Mouse (Mus musculus) lung, postnatal 25 days (tissue): ENCODE data around the gene Gsta4.
A peak's percentile ranks its signal among the peaks of the same experiment; 100 is the strongest.
"Not testable (repeated sequence)": the region's sequence is repeated elsewhere in the genome, so short reads cannot be mapped to it uniquely, and the experiment has no call there.

Source experiments
- DNase-seq: peaks from one replicate; pipeline ENCODE4 v3.0.0; 2022; ENCODE audit warnings: low spot score

The Gsta4 gene

DNA sequence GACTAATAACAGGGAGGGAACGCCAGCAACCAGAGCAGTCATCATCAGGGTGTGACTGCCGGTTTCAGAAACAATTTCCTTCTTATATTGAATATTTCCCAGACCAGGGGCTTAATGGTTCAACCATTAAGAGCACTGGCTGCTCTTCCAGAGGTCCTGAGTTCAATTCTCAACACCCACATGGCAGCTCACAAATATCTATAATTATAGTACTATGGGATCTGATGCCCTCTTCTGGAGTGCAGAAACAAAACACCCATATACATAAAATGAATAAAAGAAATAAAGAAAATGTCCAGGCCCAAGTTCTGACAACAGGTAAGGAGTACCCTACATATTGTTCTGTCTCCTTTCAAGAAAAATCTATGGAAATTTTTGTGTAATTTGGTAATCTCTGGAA is 3.5 kb upstream of the Gsta4 start:
- DNase-seq: no peak

DNA sequence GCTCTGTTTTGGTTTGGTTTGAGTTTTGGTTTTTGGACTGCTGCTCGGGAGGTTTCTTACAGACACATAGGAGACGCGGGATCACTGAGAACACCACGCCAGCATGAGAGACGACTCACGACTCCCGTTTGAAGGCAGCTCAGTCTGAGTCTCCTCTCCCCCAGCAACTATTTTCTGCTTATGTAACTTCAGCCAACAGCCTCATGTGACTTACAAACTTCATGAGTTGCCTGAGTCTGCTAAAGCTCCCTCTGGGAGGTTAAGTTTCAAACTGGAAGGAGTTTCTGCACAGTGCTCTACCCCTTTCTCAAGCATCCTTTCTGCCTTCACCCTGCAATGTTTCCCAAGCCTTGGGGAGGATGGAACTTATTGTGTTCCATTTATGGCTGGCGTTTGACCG is 3.1 kb downstream of the Gsta4 start:
- no peak for DNase-seq

DNA sequence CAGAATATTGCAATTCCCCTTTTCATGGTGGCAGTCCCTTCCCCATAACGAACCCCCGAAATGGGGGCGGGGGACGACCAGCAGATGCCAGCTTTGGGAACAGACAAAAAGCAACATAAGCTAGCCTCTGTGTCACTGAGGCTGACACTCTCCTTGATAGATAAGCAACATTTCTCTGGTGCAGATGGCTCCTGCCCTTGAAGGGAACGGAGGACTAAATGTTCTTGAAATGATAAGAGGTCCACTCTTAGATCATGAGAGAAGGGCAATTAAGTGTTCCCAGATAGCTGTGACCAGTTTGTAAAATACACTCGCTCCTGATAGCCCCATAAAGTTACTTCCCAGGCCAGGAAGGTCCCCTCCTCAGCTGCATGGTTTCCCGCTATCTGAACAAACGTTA is 6.3 kb downstream of the Gsta4 start:
- DNase-seq: no peak

DNA sequence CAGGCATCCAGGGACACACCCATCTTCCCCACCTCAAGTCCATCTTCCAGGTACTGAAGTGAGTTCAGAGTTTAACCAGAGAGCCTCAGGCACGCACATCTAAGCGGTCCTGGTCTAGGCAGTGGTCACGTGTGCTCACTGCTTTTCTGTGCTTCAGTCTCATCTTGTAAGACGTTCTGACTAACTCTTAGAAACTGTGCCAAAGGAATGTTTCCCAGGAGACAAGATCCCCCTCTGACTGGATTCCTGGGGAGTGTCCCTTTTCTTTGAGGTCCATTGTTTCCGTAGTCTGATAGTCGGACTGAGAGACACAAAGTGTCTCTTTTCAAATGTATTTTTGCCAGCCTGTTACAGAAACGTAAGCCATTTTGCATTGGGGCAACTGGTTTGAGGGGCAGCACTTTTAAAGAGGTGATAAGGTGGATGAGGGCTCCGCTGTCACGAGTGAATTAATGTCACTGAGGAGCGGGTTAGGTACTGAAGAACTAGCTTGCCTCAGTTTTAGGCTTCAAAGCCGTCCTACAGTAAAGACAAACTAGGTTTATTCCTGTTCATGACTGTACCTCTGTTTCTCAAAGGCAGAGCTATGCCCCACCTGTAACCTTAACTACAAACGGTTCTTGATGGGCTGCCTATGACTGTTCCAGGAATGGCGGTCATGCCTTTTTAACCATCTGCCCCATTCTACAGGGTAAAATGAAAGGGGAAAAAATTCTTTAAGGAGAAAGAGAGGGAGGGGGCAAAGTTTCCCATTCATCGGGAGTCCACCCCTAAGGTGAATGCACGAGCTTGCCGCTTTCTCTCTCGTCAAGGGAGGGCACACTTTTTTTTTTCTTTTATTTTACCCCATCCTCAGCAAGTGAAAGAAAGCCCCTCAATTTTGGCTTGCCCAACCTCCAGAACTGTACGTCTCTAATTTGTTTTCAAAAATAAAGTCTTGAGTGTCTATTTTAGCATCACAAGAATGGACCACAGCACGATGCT is 8.4 kb downstream of the Gsta4 start:
- DNase-seq: no peak

DNA sequence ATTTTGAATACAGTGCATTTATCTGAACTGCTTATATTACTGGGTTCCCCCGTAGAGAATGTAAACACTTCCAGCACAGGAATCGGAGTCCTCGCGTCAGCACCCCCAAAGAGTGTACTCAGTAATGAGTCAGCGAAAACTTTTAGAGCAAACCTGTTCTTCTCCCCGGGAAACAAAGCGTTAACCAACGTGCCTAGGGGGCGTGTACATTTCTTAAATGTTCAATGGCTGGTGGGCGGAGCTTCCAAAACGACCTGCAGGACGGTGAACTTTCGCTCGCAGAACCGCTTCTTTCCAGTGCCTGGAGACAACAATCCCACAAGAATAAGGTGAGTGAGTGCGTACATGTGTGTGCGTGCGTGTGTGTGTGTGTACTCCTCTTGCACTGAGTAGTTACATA is 9.2 kb downstream of the Gsta4 start:
- DNase-seq: peak; percentile 76

DNA sequence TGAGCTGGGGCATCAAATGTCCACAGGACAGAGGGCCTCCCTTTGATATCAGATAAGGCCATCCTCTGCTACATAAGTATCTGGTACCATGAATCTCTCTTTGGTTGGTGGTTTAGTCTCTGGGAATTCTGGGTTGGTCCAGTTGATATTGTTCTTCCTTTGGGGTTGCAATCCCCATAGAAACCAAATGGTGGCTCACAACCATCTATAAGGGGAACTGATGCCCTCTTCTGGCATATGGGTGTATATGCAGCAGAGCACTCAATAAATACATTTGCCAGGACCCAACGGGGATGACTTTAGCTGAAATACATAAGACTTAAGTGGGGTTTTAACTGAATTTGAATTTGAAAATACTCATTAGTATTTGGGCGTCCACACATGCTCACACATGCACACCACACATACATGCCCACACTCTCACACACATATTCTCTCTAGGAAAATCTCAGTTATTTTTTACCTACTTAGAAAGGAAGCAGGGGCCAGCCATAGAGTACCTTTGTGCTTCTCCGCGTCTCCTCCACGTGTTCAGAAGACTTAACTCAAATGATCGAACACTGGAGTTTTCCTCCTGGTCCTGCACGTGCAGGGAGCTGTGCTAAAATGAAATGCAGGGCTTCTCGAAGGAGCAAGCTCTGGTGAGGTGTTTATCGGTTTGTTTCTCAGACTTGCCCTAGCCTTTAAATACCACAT is 11.5 kb downstream of the Gsta4 start:
- peak; percentile 75 for DNase-seq

DNA sequence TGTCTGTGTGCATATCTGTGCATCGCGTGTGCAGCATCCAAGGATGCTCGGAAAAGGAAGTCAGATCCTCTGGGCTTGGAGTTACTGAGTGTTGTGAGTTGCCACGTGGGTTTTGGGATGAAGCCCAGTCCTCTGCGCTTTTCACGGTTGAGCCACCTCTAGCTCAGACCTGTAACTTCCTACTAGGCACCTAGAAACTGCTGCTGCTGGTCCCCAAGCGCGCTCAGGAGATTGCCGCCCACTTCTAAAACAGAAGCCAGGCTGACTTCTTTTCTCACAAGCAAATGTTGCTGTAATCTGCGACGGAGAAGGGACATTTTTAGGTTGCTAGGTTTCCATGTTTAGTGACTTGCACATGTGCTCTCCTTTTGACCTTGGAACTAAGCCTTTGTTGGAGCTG is 12.5 kb downstream of the Gsta4 start:
- no peak for DNase-seq

DNA sequence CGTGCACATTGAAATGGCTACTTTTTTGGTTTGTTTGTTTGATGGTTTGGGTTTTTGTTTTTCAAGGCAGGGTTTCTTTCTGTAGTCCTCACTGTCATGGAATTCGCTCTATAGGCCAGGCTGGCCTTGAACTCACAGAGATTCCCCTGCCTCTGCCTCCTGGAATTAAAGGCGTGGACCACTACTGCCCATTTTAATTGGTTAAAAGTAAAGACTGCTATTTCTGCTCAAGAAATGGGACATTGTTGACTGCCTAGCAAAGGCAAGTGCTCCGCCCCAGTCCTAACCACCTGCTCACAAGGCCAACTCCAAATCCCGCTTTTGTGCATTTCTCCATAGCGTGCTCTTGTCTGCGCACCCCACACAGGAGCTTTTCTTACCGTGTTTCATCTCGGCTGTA is 15.2 kb downstream of the Gsta4 start:
- no peak for DNase-seq

DNA sequence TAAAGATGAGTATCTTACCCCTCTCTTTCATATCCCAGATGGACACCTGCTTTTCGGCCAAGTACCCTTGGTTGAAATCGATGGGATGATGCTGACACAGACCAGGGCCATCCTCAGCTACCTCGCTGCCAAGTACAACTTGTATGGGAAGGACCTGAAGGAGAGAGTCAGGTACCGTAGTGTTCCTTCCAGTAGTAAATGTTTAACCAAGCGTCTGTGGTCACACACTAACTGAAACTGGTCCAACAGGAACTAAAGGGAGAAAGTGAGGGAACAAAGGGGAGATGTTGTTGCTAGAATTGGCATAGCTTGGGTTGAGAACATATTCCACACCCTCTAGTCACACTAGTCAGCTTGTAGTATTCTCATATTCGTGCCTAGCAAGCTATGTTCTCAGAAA is 21.6 kb downstream of the Gsta4 start:
- DNase-seq: peak; percentile 66

DNA sequence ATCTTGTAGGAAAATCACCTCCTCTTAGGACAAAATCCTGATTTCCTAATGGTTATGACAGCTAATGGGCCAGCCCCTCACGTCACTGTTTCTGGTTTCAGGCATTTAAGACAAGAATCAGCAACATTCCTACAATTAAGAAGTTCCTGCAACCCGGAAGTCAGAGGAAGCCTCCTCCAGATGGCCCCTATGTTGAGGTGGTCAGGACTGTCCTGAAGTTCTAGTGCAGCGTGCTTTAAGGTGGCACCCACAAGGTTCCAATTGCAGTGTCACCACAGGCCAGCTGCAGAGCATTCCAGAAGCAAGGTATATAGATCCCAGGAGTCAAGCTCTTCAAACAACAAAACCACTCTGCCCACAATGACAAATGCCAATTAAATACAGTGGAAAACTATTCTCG is 26.4 kb downstream of the Gsta4 start:
- no peak for DNase-seq

DNA sequence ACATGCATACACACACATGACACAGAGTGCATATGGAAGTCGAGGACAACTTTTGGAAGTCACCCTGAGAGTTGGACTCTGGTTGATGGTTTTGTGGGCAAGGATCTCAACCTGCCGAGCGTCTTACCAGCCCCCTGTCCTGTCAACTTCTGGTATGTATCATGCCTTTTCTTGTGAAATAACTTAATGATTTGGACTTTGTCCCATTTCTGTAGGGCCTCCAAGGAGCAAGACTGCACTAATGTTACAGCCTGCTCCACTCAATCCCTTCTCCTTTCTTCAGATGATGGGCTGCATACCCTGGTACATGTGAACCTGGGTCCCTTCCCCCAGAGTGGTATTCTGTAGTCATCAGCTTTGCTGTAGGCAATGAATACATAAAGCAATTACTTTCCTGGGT is 27.5 kb downstream of the Gsta4 start:
- DNase-seq: no peak

DNA sequence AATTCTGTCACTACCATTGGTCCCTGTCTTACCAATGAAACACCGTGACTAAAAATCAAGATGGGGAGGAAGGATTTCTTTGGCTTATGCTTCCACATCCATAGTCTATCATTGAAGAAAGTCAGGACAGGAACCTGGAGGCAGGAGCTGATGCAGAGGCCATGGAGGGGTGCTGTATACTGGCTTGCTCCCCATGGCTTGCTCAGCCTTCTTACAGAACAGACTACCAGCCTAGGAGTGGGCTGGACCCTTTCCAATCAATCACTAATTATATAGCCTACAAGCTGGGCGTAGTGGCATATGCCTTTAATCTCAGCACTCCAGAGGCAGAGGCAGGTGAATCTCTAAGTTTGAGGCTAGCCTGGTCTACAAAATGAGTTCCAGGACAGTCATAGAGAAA is 28.2 kb downstream of the Gsta4 start:
- DNase-seq: no peak

DNA sequence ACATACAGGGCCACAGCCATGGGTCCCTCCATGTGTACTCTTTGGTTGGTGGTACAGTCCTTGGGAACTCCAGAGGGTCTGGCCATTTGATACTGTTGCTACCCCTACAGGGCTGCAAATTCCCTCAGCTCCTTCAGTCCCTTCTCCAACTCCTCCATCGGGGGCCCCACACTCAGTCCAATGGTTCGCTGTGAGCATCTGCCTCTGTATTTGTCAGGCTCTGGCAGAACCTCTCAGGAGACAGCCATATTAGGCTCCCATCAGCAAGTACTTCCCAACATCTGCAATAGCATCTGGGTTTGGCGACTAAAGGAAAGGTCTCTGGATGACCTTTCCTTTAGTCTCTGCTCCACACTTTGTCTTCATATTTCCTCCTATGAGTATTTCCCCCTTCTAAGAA is 28.9 kb downstream of the Gsta4 start:
- no peak for DNase-seq

DNA sequence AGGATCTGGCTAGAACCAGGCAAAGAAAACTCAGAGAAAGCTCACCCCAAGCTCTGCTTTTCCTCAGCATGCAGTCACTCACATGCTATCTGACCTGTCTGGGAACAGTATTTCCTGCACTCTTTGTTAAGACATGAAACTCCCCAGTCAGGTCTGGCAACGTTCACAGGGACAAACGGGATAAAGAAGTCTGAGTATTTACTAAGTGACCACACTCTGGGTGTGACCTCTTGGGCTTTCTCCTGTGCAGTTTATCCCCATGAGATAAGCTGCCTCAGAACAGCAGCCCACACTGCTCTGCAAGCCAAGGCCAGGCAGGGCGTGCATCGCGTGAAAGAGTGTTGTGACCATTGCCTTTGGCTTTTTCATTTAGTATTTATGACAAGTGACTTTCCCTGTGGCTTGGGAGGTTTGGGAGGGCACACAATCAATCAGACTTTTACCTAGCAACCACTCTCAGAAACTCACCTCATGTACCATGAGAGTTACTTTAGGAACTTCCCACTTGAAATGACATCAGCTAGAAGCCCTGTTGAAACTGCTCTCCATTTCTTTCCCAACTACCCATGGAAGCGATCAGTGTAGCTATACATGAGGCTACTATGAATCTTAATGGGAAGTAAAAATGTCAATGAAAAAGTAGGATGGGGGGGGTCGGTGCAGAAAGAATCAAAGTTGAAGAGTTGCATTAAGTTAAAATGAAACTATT is 29.9 kb downstream of the Gsta4 start:
- DNase-seq: peak; percentile 87

DNA sequence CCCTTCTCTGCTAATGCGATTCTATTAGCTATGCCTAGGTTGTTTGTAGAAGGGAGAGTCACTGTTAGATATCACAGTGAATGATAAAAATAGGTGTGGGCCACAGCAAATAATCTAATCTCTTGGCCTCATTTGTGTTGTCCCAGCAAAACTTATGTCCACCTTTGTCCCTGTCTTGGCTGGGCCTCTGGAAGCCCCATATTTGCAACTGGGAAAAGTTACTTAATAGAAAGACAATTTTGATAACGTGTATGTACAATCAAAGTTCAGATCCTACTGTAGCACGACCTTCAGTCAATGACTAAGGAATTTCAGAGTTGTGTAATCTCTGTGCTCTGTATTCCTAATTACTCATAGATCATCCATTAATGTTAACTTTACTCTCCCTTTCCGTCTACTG is 34.5 kb downstream of the Gsta4 start:
- DNase-seq: no peak

DNA sequence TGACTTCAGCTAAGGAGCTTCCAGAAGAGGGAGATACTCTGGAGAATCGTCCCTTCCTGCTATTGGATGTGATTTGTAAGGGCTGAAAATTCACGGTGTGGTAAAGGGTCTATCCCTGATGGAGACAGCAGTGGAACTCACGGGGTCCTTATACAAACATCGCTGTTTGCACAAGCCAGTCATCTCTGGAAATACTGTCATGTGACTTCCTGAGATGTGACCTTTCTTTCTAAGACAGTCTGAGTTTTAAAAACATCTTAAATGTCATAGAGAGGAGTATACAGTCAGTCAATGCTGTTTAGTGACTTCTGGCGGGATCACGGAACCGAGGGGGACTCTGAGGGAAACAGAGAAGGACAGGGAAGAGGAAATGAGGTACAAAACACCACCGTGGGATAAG is 40.0 kb downstream of the Gsta4 start:
- no peak for DNase-seq

DNA sequence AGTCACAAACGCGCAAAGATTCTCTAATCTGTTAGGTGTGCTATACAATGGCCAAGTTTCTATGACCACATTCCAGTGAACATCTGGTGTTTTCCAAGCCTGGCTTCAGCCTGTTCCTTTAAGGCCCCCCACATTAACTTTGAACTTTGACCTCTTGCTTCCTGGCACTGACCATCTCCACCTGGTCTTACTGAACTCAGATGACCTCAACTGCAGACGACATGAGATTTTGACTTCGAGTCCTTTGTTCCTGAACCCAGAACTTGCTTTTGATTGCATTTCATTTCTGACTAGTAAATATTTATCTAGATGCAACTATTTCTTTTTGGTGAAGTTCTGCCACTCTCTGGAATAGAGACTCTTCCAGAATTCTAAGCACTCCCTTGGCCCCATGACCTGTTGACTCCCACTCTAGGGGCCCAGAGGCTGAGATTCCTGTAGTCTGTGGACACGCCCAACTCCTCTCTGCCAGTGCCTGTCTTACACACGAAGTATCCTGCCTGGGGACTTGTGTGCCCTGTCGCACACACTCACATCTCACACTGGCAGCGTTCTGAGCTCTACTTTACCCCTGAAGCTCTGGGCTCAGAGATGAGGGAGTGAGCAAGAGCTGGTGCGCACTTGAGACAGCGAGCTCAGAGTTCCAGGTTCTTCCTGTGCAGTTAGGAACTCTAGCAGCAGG is 40.8 kb downstream of the Gsta4 start:
- DNase-seq: no peak

DNA sequence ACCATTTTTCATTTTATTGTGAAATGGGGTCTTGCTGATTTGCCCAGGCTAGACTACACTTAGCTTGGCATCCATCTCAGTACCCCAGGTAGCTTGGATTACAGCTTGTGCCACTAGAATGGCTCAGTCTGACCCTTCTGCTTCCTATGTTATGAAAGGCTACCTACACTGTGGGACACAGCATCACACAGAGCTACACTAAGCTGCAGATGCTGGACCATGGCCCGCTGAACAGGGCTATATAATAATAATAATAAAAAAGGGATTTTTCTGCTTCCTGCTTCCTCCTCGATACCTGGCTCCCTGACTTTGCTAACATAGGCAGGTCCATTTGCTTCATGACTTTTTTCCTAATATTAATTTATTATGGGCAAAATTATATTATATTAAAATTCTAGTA is 41.8 kb downstream of the Gsta4 start:
- DNase-seq: no peak

DNA sequence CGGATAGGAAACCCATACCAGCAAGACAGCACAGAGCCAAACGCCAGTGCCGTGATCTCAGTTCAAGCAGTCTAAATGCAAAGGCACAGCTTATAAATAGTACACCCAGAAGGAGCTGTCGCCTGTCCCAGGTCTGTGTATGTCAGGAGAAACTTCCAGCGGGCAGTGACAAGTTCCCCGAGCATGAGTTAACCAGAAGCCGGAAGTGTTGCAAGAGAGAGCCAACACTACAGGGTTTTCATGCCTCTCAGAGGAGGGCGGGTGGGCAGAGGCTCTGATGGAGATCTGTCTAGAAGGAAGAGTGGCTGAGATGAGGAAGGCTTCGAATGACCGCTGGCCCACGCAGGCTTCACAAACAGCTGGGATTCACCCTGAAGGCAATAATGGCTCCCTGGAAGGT is 42.7 kb downstream of the Gsta4 start:
- no peak for DNase-seq

DNA sequence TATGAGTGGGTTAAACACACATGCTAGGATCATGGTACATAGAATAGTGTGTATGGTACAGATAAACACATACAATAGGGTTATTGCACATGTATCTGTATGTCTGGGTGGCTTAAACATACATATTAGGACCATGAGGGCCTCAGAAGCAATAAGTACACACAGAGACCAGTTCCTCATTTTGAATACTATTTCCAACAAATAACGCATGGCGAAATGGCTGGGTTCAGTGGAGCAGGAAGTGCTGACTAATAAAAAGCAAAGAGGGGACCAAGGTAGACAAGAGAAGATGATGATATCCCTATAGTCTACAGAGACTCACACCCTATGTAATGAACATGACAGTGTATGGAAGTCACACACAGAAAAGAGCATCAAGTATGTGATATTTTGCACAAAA is 45.5 kb downstream of the Gsta4 start:
- no peak for DNase-seq

DNA sequence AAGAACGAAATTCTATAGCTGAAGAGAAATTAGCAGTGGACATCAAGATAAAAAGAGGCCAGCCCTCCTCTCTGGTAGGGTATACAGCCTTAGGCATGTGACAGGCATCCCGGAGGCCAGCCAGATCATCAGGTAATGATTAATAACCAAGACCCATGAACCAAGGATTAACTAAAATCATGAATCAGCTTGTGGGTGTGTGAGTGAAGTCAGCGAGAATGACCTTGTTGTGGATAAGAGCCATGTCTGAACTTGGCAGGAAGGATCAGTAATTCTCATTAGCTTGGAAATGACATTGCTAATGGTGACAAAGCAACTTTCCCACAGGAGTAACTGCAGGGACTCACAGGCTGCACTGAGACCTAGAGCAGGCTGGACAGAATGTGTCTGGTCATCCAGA is 47.1 kb downstream of the Gsta4 start:
- not testable (repeated sequence) for DNase-seq

DNA sequence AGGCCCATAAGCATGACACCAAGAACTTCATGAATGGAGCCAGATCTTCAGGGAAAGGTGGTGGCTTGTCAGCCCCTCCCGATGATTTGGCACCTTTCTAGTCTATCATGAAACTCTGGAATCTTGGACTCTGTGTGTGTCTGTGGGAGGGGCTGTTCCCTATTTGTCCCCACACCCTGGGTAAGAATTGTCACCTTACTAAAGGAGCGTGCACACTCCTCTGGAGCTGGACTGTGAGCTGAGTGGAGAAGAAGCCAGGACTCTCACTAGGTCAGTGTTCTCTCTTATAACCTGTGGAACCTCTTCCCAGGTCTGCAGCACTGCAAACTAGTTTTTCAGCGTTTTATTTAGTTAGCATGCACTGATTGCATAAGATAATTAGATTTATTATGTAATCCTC is 47.9 kb downstream of the Gsta4 start, which contains the start of gene Gsta1:
Gene Gsta1, plus strand, starts transcription at position 196 of the 400 bp plus-strand sequence.
- not testable (repeated sequence) for DNase-seq
